Mouse (Mus musculus) kidney, embryonic 14.5 days (tissue): ENCODE data around the gene Asap2. TPM values are rescaled to one million over a fixed set of nuclear protein-coding genes. Genes with fewer than 3 reads are reported as not detected.
"Not testable (repeated sequence)": the region's sequence is repeated elsewhere in the genome, so short reads cannot be mapped to it uniquely, and the experiment has no call there.

Experiments
- ATAC-seq: fragments of 200-750 bp; cut with Nextera tagmentation; 2 replicates; pipeline ENCODE4 v1.8.0; 2017; ENCODE audit warnings: moderate number of reproducible peaks, mild to moderate bottlenecking, moderate TSS enrichment, moderate library complexity; ENCODE audit not compliant: low FRiP score, low TSS enrichment
- H3K27ac ChIP-seq: fragments of 300-500 bp; sonication (generic); 2 replicates; pipeline ENCODE4 v1.5.1; 2014; ENCODE audit warnings: low read depth, mild to moderate bottlenecking, low read length, moderate library complexity, mixed read lengths
- H3K27me3 ChIP-seq: fragments of 300-500 bp; sonication (generic); 2 replicates; pipeline ENCODE4 v1.6.1; 2014; ENCODE audit warnings: mild to moderate bottlenecking, low read length; ENCODE audit not compliant: control insufficient read depth, insufficient read depth
- H3K36me3 ChIP-seq: fragments of 300-500 bp; sonication (generic); 2 replicates; pipeline ENCODE4 v1.6.1; 2014; ENCODE audit warnings: low read length, mixed read lengths; ENCODE audit not compliant: control insufficient read depth, insufficient read depth
- H3K4me1 ChIP-seq: fragments of 300-500 bp; sonication (generic); 2 replicates; pipeline ENCODE4 v1.6.1; 2014; ENCODE audit warnings: low read length, mixed read lengths; ENCODE audit not compliant: control insufficient read depth, insufficient read depth
- H3K4me2 ChIP-seq: fragments of 300-500 bp; sonication (generic); replicated peaks from 2 replicates; pipeline ENCODE4 v1.6.1; 2014; ENCODE audit warnings: low read depth, mild to moderate bottlenecking, low read length
- H3K4me3 ChIP-seq: fragments of 300-500 bp; sonication (generic); 2 replicates; pipeline ENCODE4 v1.5.1; 2014; ENCODE audit warnings: mild to moderate bottlenecking, low read length
- H3K9ac ChIP-seq: fragments of 300-500 bp; sonication (generic); 2 replicates; pipeline ENCODE4 v1.6.1; 2014; ENCODE audit warnings: low read depth, mild to moderate bottlenecking, low read length, moderate library complexity
- H3K9me3 ChIP-seq: fragments of 300-500 bp; sonication (generic); 2 replicates; pipeline ENCODE4 v1.6.1; 2016; ENCODE audit warnings: low read length; ENCODE audit not compliant: control insufficient read depth
- WGBS: fragments of 180-500 bp; shearing (Covaris S2); extraction: QIAGEN DNeasy Blood & Tissue Kit; methylation state at CpG from one replicate; pipeline ENCODE4 v1.1.7; 2014; 5-methylcytosine and 5-hydroxymethylcytosine counted together
- polyA plus RNA-seq: library from polyadenylated mRNA; unstranded; fragments of >200 nt; fragmentation: Nextera tagmentation; extraction: Ambion mirVana; gene quantifications from 2 replicates; pipeline ENCODE4 v1.2.1, GENCODE M21; 2014

Gene Asap2
- polyA plus RNA-seq, 1 experiment from 2014 or later: 15.0 TPM

- not testable (repeated sequence) for H3K27me3 ChIP-seq, H3K27ac ChIP-seq, H3K4me1 ChIP-seq, H3K36me3 ChIP-seq, H3K9me3 ChIP-seq
- Histone ChIP-seq H3K4me3 (peak overlapping the region; percentile 68), H3K4me2 (peak overlapping the region; percentile 65), H3K9ac (peak overlapping the region; percentile 87; the same call in 1 of the 2 replicates)
- ATAC-seq: peak; percentile 63
- WGBS: 5% methylated on average over 6 of the region's 8 CpGs
Observed at GRCm38 (mm10) chr12:21111116-21111475, 120.8 kb downstream of the Asap2 start.

- peak; percentile 100 for ATAC-seq
- peak overlapping the region; percentile 68 for H3K4me3 ChIP-seq
- under 1% methylated on average over 67 of the region's 118 CpGs for WGBS
Observed at GRCm38 (mm10) chr12:21111476-21112452, 121.5 kb downstream of the Asap2 start.

GRCm38 (mm10) chr12:21112453-21112857, 122.2 kb downstream of the Asap2 start:
- H3K4me2 ChIP-seq: peak overlapping the region; percentile 65
- H3K4me1 ChIP-seq: 0 out of 2 replicates have a peak, but pooled peaks cover 3% of the 10 kb centered on the region
- no peaks in the 10 kb centered on the region for H3K9me3 ChIP-seq
- no peak overlapping the region; the same call in 1 of the 2 replicates for H3K27ac ChIP-seq
- H3K36me3 ChIP-seq: no peaks in the 10 kb centered on the region
- H3K4me3 ChIP-seq: peak overlapping the region; percentile 68
- peak; percentile 54; the same call in 1 of the 2 replicates for ATAC-seq
- WGBS: 0% methylated on average over 17 of the region's 17 CpGs
- peak overlapping the region; percentile 87 for H3K9ac ChIP-seq
- no peaks in the 10 kb centered on the region for H3K27me3 ChIP-seq

More at GRCm38 (mm10) chr12:21111476-21112452, 121.5 kb downstream of the Asap2 start:
- Histone ChIP-seq H3K27ac (peak overlapping the region; percentile 79), H3K4me2 (peak overlapping the region; percentile 65), H3K27me3 (no peaks in the 10 kb centered on the region), H3K9ac (peak overlapping the region; percentile 87), H3K36me3 (no peaks in the 10 kb centered on the region), H3K4me1 (0 out of 2 replicates have a peak, but pooled peaks cover 3% of the 10 kb centered on the region), H3K9me3 (no peaks in the 10 kb centered on the region)

- Histone ChIP-seq H3K27ac (no peak overlapping the region), H3K36me3 (no peaks in the 10 kb centered on the region), H3K4me2 (no peak overlapping the region), H3K27me3 (no peaks in the 10 kb centered on the region), H3K9ac (no peak overlapping the region), H3K4me3 (no peak overlapping the region), H3K9me3 (no peaks in the 10 kb centered on the region), H3K4me1 (0 out of 2 replicates have a peak, but pooled peaks cover 6% of the 10 kb centered on the region)
- 60% methylated on average over 3 of the region's 3 CpGs for WGBS
- no peak for ATAC-seq
Observed at GRCm38 (mm10) chr12:21119446-21119845, 129.2 kb downstream of the Asap2 start.

GRCm38 (mm10) chr12:21122818-21123217, 132.6 kb downstream of the Asap2 start:
- H3K9me3 ChIP-seq: no peaks in the 10 kb centered on the region
- WGBS: 83% methylated on average over 3 of the region's 3 CpGs
- no peak overlapping the region for H3K9ac ChIP-seq
- no peaks in the 10 kb centered on the region for H3K36me3 ChIP-seq
- H3K27ac ChIP-seq: no peak overlapping the region
- no peak overlapping the region for H3K4me2 ChIP-seq
- ATAC-seq: no peak
- H3K4me1 ChIP-seq: peaks cover 23% of the 10 kb centered on the region; the same call in 1 of the 2 replicates
- H3K27me3 ChIP-seq: no peaks in the 10 kb centered on the region
- no peak overlapping the region for H3K4me3 ChIP-seq

DNA sequence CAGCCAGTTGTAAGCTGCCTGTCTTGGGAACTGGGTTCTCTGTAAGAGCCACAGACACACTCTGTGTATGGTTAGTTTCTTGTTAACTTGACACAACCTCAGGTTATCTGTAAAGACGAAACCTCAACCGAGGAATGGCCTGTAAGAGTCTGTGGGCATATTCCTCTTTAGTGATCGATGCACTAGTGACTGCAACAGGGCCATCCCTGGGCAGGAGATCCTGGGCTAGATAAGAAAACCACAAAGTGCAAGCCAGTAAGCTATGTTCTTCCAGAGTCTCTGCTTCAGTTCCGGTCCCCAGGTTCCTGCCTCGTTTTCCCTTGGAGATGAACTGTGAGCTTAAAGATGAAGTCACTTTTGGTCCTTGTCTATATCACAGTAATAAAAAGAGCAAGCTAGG, 133.4 kb downstream of the Asap2 start:
- H3K27ac ChIP-seq: no peak overlapping the region
- no peak for ATAC-seq
- H3K4me3 ChIP-seq: no peak overlapping the region
- H3K36me3 ChIP-seq: no peaks in the 10 kb centered on the region
- WGBS: 75% methylated on average over 5 of the region's 5 CpGs
- H3K9me3 ChIP-seq: no peaks in the 10 kb centered on the region
- H3K4me2 ChIP-seq: no peak overlapping the region
- no peak overlapping the region for H3K9ac ChIP-seq
- no peaks in the 10 kb centered on the region for H3K27me3 ChIP-seq
- H3K4me1 ChIP-seq: peaks cover 32% of the 10 kb centered on the region

DNA sequence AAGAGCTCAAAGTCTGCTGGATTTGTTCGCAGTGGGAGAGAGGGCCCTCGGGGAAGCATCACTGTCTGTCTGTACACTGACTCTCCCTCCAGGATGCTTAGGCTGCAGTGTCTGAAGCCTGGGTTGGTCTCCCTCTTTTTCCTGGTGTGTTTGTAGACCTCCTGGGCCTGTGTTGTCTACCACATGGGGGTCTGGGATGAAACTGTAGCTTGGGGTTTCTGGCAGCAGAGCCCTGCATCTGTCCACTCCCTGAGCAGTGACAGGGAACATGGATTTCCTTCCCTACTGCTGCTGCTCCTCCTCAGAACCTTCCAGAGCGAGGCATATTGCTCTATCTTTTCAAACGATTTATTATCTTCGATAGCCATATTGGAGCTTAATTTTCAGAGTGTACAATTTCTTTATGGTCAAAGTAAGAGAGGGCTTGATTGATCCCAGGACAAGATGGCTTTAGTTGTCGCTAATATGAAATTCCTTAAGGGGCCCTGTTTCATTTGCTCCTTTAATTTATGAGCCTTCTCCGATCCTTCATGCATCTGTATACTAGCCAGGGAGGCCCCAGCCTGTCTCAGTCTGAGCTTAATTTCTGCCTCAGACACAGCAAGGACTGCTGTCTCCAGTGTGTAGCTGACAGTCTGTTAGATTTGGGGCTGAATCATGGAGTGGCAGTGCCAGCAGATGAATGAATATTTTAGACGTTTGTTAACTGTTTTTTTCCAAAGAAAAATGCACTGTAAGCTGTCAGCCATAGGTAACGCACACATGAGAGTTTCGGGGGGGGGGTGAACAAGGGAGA, 135.6 kb downstream of the Asap2 start:
- WGBS: 47% methylated on average over 10 of the region's 10 CpGs
- H3K4me2 ChIP-seq: no peak overlapping the region
- H3K4me3 ChIP-seq: no peak overlapping the region
- no peak overlapping the region; the same call in 1 of the 2 replicates for H3K27ac ChIP-seq
- H3K36me3 ChIP-seq: no peaks in the 10 kb centered on the region
- no peak overlapping the region for H3K9ac ChIP-seq
- peaks cover 36% of the 10 kb centered on the region for H3K4me1 ChIP-seq
- H3K9me3 ChIP-seq: no peaks in the 10 kb centered on the region
- H3K27me3 ChIP-seq: no peaks in the 10 kb centered on the region
- ATAC-seq: peak; percentile 62; the same call in 1 of the 2 replicates

- Histone ChIP-seq H3K4me2 (no peak overlapping the region), H3K27me3 (no peaks in the 10 kb centered on the region), H3K27ac (no peak overlapping the region; the same call in 1 of the 2 replicates), H3K36me3 (no peaks in the 10 kb centered on the region), H3K4me1 (peaks cover 38% of the 10 kb centered on the region), H3K4me3 (no peak overlapping the region), H3K9me3 (no peaks in the 10 kb centered on the region), H3K9ac (no peak overlapping the region)
- 81% methylated on average over 4 of the region's 4 CpGs for WGBS
- ATAC-seq: no peak
Observed at GRCm38 (mm10) chr12:21126516-21126915, 136.3 kb downstream of the Asap2 start.
